Mouse (Mus musculus): ENCODE results near the gene Mief1.

Gene Mief1

DNA sequence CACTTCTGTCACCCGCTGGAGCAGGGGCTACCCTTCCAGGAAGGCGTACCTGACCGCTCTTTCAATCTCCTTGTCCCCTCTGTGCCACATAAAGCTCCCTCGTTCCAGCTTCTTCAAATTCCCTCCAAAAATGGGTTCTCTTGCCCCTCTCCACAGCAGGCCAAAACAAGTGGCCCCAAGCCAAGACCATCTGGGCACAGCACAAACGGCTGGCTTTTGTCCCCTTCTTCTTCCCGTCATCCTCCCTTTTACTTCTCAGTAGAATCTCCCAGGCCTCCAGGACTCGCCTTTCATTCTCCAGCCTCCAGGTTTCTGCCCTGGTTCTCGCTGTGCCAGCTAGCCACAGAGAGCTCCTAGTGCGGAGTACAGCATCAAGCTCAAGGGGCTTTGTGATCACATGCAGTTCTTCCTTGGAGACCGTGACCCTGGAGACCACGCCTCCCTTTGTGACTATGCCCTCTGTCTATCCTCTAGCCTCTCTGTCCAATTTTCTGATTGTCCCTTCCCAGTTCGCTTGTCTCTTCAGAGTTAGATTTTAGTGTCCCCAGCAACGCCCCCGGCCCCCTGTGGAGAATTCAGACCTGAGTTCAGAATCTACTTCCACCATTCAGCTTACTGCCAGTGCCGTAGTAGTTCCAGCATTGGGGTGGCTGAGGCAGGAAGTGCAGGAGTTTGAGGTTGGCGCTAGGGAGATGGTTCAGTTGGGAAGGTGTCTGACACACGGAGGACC, 5.6 kb upstream of the Mief1 start:
- CTCF ChIA-PET = interaction anchor here (0.6 kb wide), 1 partner anchor 11 kb away, joined by 3 read pairs; no protein-coding TSS in a partner anchor

GRCm38 (mm10) chr15:80232331-80232730, 1.5 kb upstream of the Mief1 start:
- CTCF ChIA-PET = no interaction called here

- CTCF ChIA-PET = no interaction called here
Observed at GRCm38 (mm10) chr15:80233053-80233452, 765 bp upstream of the Mief1 start.

DNA sequence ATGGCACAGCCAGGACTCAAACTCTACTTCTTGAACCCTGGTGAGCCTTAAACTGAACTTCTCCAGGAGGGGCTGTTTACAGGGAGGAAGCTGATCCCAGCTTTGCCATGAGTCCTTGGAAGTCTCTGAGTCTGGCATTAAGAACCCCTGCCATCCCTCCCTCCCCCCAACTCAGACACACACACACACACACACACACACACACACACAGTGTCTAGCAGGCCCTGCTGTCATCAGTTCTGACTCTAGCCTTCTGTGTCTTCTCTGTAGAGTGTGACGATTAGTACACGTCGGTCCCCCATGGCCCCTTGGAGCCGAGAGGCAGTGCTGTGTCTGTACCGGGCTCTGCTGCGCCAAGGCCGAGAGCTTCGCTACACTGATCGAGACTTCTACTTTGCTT, 1.7 kb downstream of the Mief1 start, which contains the start of gene AC140267.1:
Gene AC140267.1 (plus strand): TSS at position 301 of the 400 bp plus-strand sequence.
- CTCF ChIA-PET = interaction anchor here (0.7 kb wide), 1 partner anchor 9 kb away, joined by 4 read pairs; no protein-coding TSS in a partner anchor

GRCm38 (mm10) chr15:80248135-80248534, 14.3 kb downstream of the Mief1 start:
- CTCF ChIA-PET = interaction anchor here (0.7 kb wide), 1 partner anchor 9 kb away, joined by 3 read pairs; no protein-coding TSS in a partner anchor

DNA sequence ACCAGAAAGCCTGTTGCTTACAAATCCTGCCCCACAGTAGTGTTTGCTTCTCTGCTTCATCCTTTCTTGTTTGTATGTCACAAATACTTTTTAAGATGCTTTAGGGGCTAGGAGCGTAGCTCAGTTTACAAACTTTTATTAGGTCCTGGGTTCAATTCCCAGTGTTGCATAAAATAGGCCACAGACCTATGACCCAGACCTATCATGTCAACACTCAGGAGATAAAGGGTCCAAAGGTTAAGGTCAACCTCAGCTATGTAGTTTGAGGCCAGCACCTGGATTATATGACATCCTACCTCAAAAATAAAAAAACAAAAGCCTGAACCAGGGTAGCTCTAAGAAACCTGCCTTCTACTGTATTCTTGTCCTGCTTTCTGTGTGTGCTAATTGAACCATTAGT, 14.8 kb downstream of the Mief1 start:
- CTCF ChIA-PET = interaction anchor here (0.7 kb wide), 1 partner anchor 10 kb away, joined by 3 read pairs; no protein-coding TSS in a partner anchor

GRCm38 (mm10) chr15:80249672-80250071, 15.9 kb downstream of the Mief1 start:
- CTCF ChIA-PET = no interaction called here

DNA sequence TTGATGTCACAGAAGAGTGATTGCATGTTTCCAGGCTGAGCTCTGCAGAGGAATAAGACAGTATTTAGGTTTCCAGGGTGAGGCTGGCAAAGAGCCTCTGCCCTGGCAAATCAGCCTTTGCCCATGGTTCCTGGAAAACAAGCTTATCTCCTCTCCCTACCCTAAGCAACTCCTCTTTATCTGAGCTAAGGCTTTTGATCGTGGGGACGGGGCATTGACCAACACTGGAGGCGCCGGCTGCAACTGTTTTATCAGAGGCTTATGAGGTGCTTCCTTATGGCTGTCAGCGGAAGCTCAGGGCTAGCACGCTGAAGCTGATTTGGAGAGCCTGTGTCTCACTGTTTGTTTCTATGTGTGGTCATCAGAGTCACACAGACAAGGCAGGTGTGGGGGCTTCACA, 16.8 kb downstream of the Mief1 start:
- CTCF ChIA-PET = no interaction called here

DNA sequence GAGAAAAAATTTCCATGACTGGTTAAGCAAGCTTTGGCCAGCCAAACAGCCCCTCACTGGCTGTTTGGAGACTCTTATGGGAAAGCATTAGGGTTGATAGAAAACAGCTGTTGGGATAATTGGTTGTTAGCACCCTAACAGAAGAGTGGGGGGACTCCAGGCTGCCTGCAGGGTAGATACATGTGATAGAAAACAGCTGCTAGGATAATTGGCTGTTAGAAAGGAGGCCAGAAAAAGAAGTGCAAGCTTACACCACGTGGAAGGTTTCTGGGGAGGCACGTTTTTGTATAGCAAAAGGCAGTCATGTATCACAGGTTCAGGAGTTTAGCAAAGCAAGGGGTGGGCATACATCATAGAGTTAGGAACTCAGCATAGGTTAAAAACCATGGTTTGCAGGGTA, 19.7 kb downstream of the Mief1 start:
- CTCF ChIA-PET = no interaction called here

DNA sequence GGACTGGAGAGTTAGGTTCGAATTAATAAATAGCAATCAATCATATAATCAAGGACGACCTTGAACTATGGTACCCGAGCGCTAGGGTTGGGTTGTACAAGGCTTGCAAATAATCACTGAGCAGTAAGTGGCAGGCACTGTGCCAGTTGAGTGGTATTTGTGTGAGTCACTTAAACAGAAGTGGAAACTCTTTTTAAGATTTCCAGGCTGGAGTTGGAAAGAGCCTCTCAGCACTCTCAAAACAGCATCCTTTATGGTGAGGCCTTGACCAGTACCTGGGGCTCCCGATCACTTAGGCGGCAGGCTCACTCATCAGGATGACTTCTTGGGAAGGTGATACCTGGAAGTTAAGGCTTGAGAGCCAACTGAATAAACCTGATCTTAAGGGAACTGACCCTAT, 20.4 kb downstream of the Mief1 start:
- CTCF ChIA-PET = interaction anchor here (1.1 kb wide), 1 partner anchor 23 kb away, joined by 4 read pairs; no protein-coding TSS in a partner anchor

GRCm38 (mm10) chr15:80254847-80255645, 21.2 kb downstream of the Mief1 start, which contains the start of gene Atf4:
TSS of gene Atf4 (plus strand) at chr15:80255184.
- CTCF ChIA-PET = interaction anchor here (0.5 to 1.1 kb wide), 3 partner anchors 24 to 1375 kb away, joined by 3 to 7 read pairs (median 4); no protein-coding TSS in a partner anchor

DNA sequence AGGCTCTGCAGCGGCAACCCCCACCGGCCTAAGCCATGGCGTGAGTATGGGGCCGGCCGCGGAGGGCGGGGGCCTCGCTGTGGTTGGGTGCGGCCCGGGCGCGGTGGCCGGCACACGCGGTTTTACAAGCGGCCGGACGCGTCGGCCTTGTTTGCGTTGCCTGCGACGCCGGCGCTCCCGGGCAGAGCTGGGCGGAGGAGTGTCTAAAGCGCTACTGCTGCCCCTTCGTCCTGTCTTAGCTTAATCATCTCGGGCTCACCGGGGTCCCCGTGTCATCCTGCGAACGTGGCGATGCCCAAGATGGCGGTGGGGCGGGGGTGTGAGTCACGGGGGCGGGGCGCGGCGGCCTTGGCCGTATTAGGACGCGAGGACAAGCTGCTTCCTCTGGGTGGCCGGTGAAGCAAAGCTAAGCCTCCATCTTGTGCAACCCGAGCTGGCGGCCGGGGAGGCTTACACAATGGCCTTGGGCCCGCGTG, 21.9 kb downstream of the Mief1 start:
- CTCF ChIA-PET = interaction anchor here (0.5 to 0.6 kb wide), 2 partner anchors 44 to 1375 kb away, joined by 3 to 7 read pairs; no protein-coding TSS in a partner anchor

DNA sequence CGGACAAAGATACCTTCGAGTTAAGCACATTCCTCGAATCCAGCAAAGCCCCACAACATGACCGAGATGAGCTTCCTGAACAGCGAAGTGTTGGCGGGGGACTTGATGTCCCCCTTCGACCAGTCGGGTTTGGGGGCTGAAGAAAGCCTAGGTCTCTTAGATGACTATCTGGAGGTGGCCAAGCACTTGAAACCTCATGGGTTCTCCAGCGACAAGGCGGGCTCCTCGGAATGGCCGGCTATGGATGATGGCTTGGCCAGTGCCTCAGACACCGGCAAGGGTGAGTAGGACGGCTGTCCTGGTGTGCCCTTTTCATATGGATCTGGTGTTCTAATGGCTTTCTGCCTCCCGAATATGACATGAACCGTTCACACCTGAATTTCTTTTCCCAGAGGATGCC, 22.4 kb downstream of the Mief1 start:
- CTCF ChIA-PET = interaction anchor here (0.5 kb wide), 1 partner anchor 379 kb away, joined by 10 read pairs; no protein-coding TSS in a partner anchor

GRCm38 (mm10) chr15:80256656-80257601, 23.1 kb downstream of the Mief1 start:
- CTCF ChIA-PET = interaction anchor here (0.5 kb wide), 1 partner anchor 378 kb away, joined by 10 read pairs; no protein-coding TSS in a partner anchor

GRCm38 (mm10) chr15:80257602-80258239, 23.9 kb downstream of the Mief1 start:
- CTCF ChIA-PET = no interaction called here

DNA sequence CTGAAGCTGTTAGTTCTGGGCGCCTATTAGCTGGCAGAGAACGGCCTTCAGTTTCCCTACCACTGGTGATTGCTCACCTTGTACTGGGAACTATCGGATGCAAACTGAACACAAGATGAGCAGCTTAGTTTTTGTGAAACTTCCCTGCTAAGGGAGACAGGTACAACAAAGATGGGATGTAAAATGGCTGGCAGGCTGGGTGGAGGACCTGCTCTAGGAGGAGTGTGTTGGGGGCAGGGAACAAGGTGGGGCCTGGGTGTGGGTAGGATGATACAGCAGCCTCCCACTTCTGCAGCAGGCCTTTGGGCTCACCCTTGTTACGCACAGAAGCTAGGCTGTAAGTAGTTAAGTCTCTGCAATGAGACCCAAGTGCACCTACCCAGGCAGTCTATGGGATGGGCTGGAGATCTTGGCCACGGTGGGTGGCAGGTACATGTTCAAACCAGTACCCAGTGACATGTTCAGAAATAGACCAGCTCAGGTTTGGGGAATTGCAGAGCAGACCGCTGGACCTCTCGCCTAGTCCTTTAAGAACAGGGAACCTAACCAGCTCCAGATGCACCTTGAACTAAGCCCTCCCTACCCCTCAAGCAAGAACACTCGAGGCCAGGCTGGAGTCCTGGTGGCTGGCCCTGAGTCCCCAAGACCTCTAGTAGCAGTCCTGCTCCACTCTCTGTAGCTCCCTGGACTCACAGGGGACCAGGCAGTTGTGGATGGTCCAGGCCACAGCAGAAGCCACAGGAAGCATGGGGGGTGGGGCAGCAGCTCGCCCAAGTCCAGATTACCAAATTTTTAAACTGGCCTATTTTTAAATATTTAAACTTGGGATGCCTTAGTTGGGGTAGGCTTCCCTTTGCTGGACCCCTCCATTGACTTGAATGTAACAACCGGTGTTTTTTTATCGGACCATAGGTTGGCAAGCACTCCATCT, 24.7 kb downstream of the Mief1 start:
- CTCF ChIA-PET = interaction anchor here (0.6 to 1.1 kb wide), 3 partner anchors 22 to 1304 kb away, joined by 3 read pairs; no protein-coding TSS in a partner anchor

GRCm38 (mm10) chr15:80259406-80260045, 25.7 kb downstream of the Mief1 start:
- CTCF ChIA-PET = interaction anchor here (0.7 to 1.1 kb wide), 2 partner anchors 23 to 408 kb away, joined by 3 read pairs; no protein-coding TSS in a partner anchor

GRCm38 (mm10) chr15:80260677-80261076, 26.9 kb downstream of the Mief1 start:
- CTCF ChIA-PET = interaction anchor here (0.6 kb wide), 2 partner anchors 176 to 1536 kb away, joined by 4 to 7 read pairs; no protein-coding TSS in a partner anchor
